Mouse (Mus musculus) embryonic facial prominence, embryonic 10.5 days (tissue): ENCODE data around the gene Sec31b. TPM values are rescaled to one million over a fixed set of nuclear protein-coding genes. Genes with fewer than 3 reads are reported as not detected.

ENCODE experiments used
- DNase-seq: peaks from one replicate; pipeline ENCODE4 v3.0.0-alpha.2; 2017; ENCODE audit warnings: low spot score
- H3K27ac ChIP-seq: fragments of 300-500 bp; sonication (generic); replicated peaks from 2 replicates; pipeline ENCODE4 v1.5.1; 2016; ENCODE audit warnings: mild to moderate bottlenecking
- H3K27me3 ChIP-seq: fragments of 300-500 bp; sonication (generic); replicated peaks from 2 replicates; pipeline ENCODE4 v1.6.1; 2016; ENCODE audit warnings: low read depth, mild to moderate bottlenecking; ENCODE audit not compliant: poor library complexity, severe bottlenecking
- H3K36me3 ChIP-seq: fragments of 300-500 bp; sonication (generic); replicated peaks from 2 replicates; pipeline ENCODE4 v1.6.1; 2016; ENCODE audit warnings: mild to moderate bottlenecking, moderate library complexity
- H3K4me1 ChIP-seq: fragments of 300-500 bp; sonication (generic); 2 replicates; pipeline ENCODE4 v1.6.1; 2016
- H3K4me3 ChIP-seq: fragments of 300-500 bp; sonication (generic); 2 replicates; pipeline ENCODE4 v1.5.1; 2016; ENCODE audit warnings: mild to moderate bottlenecking, moderate library complexity
- H3K9me3 ChIP-seq: fragments of 300-500 bp; sonication (generic); 2 replicates; pipeline ENCODE4 v1.6.1; 2016; ENCODE audit warnings: mild to moderate bottlenecking
- WGBS: fragments of 180-500 bp; shearing (Covaris S2); methylation state at CpG from one replicate; pipeline ENCODE4 v1.1.7; 2016; 5-methylcytosine and 5-hydroxymethylcytosine counted together
- polyA plus RNA-seq: library from polyadenylated mRNA; unstranded; fragments of >200 nt; fragmentation: Nextera tagmentation; extraction: Ambion mirVana; gene quantifications from 2 replicates; pipeline ENCODE4 v1.2.1, GENCODE M21; 2016

The Sec31b gene
- polyA plus RNA-seq: 0.66 and 0.97 TPM in 2 replicates

DNA sequence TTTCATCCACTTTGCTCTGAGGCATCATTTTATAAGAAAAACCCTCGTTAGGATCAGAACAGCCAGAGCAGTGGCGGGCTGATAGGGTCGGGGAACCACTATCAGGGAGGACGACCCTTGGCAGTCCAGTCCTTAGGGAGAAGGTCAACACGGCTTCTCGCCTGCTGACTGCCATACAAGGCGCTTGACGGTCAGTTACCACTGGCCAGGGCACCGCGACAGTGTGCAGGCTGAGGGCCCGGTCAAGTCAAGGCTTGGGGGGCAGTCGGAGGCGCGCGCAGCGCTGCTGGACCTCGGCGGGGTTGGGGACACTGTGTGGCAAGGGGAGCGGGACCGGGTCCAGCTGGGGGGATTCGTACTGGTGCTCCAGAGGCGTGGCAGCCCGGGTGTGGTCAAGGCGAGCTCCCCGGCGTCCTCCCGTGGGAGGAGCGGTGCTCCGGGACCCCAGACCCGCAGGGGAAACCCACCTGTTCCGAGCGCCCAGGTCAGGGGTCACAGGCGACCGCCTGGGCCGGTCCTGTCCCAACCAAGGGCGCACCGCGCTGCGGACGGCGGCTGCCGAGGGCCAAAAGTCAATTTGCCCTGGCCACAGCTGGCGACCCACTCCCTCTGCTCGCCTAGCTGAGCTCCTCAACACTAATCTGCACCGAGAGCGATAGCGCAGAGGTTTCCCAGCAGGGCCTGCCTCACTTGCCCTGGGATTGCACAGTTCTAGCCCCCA, at the start of gene Sec31b:
TSS of gene Sec31b (minus strand) at position 544 of the 721 bp plus-strand sequence.
- Histone ChIP-seq H3K27ac (peak within 1 kb of the TSS; percentile 78), H3K27me3 (peaks cover 35% of the 10 kb centered on the region), H3K36me3 (peaks cover 29% of the 10 kb centered on the region), H3K9me3 (peaks cover 5% of the 10 kb centered on the region; the same call in 1 of the 2 replicates), H3K4me3 (peak within 1 kb of the TSS; percentile 68), H3K4me1 (peaks cover 8% of the 10 kb centered on the region)
- under 1% methylated on average over 47 of the region's 47 CpGs for WGBS
- peak; percentile 77 for DNase-seq

DNA sequence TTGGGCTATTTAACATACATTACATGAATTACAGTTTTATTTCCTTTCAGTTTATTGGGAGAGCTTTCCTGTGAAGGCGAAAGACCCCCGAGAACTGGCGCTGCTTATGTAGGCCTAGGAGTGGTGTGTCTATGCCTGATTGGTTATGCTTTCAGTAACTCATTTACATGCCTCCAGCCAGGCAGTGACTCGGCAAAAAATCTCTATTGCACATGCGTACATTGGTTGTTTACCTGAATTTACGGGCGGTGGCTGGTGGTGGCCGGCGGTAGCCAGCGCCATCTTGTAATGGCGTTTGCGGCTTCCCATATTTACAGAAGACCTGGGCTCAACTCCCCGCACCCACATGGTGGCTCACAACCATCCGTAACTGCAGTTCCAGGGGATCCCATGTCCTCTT, 48.5 kb upstream of the Sec31b start:
- Histone ChIP-seq H3K27ac (no peak overlapping the region), H3K4me1 (peaks cover 13% of the 10 kb centered on the region; the same call in 1 of the 2 replicates), H3K36me3 (no peaks in the 10 kb centered on the region), H3K27me3 (peaks cover 28% of the 10 kb centered on the region), H3K9me3 (no peaks in the 10 kb centered on the region), H3K4me3 (no peak overlapping the region)
- DNase-seq: no peak
- 96% methylated on average over 14 of the region's 14 CpGs for WGBS

DNA sequence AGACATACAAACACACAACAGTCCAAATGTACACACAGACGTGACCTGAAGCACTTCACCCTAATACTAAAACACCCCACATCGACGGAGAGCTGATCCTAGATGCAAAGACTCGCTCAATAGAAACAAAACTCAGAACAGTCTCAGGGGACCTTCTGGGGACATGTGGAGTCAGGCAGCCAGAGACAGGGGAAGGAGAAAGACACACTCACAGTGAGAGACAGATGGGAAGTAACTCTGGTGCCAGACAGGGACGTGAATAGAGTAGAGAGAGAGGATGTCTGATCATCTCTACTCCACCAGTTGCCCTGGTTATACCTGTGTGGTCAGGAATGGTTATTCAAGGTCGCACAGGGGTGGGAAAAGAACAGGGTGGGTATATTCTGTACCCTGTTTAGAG, 46.0 kb upstream of the Sec31b start:
- H3K4me1 ChIP-seq: peaks cover 12% of the 10 kb centered on the region
- peaks cover 39% of the 10 kb centered on the region for H3K27me3 ChIP-seq
- no peak for DNase-seq
- WGBS: 76% methylated on average over 6 of the region's 6 CpGs
- H3K36me3 ChIP-seq: no peaks in the 10 kb centered on the region
- no peak overlapping the region for H3K4me3 ChIP-seq
- no peak overlapping the region for H3K27ac ChIP-seq
- H3K9me3 ChIP-seq: no peaks in the 10 kb centered on the region

DNA sequence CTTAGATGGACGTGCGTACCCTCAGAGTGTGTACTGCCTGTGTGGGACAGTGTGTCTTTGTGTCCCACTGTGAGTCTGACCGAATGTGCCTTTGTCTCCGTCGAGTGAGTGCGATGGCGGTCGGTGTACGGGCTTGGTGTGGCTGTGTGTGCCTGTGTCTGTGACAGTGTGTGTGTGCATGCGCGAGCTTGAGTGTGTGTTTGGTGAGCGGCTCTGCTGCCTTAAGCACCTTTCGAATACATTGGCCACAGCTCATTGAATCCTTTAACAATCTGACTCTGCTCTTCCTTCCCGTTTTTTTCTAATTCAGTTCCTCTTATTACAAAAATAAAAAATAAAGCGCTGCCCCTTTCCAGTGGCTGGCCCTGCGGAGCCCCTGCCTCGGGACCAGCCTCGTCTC, 45.3 kb upstream of the Sec31b start:
- Histone ChIP-seq H3K4me1 (peaks cover 12% of the 10 kb centered on the region), H3K9me3 (no peaks in the 10 kb centered on the region), H3K4me3 (no peak overlapping the region), H3K36me3 (no peaks in the 10 kb centered on the region), H3K27ac (no peak overlapping the region), H3K27me3 (peaks cover 46% of the 10 kb centered on the region)
- WGBS: 84% methylated on average over 18 of the region's 18 CpGs
- no peak for DNase-seq

DNA sequence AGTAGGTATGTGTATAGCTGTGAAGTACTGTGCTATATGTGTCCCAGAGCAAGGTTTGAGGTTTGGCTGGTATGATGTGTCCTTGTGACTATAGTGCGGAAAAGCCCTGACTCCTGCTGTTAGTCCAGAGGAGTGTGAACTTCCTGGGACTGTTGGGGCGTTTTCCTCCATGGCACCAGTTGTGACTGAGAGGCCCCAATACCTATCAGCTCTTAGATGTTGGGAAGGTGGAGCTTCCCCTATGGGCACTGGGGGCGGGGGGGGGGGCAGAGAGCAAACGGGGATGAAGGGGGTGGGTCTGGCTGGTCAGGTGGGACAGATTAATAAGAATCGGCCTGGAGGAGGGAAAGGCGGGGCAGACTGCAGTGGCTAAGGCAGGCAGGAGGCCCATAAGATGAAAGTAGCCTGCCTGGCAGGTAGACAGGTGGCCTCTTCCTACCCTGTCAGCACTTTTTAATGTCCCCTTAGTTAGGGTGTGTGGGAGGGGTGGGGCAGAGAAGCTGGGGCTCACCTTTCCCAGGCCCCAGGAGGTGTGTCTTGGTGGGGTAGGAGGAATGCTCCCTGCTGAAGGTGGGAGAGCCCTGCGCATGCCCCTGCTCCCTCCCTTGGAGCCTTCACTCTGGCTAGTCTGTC, 44.0 kb upstream of the Sec31b start:
- Histone ChIP-seq H3K4me3 (no peak overlapping the region), H3K9me3 (no peaks in the 10 kb centered on the region), H3K27ac (no peak overlapping the region), H3K4me1 (peaks cover 12% of the 10 kb centered on the region), H3K36me3 (no peaks in the 10 kb centered on the region), H3K27me3 (peaks cover 58% of the 10 kb centered on the region)
- 40% methylated on average over 7 of the region's 7 CpGs for WGBS
- DNase-seq: no peak

DNA sequence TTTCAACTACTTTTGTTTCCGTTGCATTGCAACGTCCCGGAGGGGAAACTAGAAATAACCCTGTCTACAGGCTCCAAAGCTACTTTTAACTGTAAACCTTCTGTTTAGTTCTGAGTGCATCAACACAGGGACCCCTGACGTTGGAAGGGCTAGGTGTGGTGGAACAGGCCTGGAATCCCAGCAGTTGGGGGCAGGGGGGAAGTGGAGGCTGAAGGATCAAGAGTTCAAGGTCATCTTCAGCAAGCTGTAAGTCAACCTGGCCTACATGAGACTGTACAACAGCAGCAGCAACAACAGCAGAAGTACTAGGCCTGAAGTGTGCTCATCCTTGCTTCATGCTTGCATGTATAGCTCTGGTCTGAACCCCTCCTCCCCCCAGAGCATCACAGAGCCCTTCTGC, 42.4 kb upstream of the Sec31b start:
- Histone ChIP-seq H3K27me3 (peaks cover 74% of the 10 kb centered on the region), H3K4me3 (no peak overlapping the region), H3K36me3 (no peaks in the 10 kb centered on the region), H3K4me1 (peaks cover 12% of the 10 kb centered on the region), H3K27ac (no peak overlapping the region), H3K9me3 (no peaks in the 10 kb centered on the region)
- WGBS: 40% methylated on average over 4 of the region's 4 CpGs
- DNase-seq: no peak

DNA sequence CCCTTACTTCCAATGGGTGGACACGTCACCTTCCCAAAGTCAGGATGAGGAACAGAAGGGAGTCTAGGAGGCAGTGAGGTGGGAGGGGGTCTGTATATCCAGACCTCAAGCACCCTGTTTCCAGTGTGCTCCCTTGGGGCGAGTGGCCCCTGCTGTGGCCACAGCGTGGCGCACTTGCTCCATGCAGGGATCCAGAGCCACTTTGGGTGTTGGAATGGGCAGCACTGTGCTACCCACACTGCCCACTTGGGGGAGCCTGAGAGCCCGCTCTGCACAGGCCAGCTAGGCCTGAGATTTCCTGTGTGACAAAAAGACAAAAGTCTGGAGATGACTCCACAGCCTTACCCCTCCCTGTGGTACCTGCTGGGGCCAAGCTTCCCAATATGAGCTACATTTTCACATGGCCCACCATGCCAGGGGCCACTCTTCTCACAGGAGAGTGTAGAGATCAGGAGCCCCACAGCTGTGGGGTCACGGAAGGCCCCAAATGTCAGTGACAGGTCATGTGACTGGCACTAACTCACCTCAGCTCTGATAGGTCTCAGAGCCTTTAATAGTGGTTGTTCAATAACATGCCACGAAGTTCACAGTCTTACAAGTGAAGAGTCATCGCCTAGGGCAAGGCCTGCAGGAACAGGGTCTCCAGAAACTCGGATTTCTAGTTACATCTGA, 37.1 kb upstream of the Sec31b start:
- 33% methylated on average over 9 of the region's 9 CpGs for WGBS
- no peak overlapping the region for H3K4me3 ChIP-seq
- peaks cover 51% of the 10 kb centered on the region for H3K27me3 ChIP-seq
- peaks cover 11% of the 10 kb centered on the region; the same call in 1 of the 2 replicates for H3K4me1 ChIP-seq
- H3K9me3 ChIP-seq: no peaks in the 10 kb centered on the region
- DNase-seq: peak; percentile 92
- no peak overlapping the region; the same call in 1 of the 2 replicates for H3K27ac ChIP-seq
- H3K36me3 ChIP-seq: no peaks in the 10 kb centered on the region

DNA sequence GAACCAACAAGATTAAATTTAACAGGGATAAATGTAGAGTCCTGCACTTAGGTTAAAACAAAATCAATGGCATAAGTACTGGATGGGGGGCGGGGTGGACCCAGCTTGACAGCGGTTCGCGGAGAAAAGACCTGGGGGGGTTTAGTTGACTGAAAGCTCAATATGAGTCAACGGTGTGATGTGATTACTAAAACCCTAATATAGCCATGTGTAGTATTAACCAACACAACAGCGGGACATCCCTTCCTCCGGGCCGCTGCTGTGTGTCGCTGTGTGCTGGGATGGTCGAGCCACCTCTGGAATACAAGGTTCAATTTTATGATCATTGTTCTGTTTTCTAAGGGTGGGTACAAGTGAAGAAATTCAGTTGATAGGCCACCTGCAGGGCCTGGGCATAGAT, 36.4 kb upstream of the Sec31b start:
- peaks cover 44% of the 10 kb centered on the region for H3K27me3 ChIP-seq
- DNase-seq: no peak
- WGBS: 86% methylated on average over 10 of the region's 10 CpGs
- peaks cover 7% of the 10 kb centered on the region; the same call in 1 of the 2 replicates for H3K4me1 ChIP-seq
- no peak overlapping the region for H3K27ac ChIP-seq
- H3K9me3 ChIP-seq: no peaks in the 10 kb centered on the region
- no peak overlapping the region for H3K4me3 ChIP-seq
- 0 out of 2 replicates have a peak, but pooled peaks cover 5% of the 10 kb centered on the region for H3K36me3 ChIP-seq

DNA sequence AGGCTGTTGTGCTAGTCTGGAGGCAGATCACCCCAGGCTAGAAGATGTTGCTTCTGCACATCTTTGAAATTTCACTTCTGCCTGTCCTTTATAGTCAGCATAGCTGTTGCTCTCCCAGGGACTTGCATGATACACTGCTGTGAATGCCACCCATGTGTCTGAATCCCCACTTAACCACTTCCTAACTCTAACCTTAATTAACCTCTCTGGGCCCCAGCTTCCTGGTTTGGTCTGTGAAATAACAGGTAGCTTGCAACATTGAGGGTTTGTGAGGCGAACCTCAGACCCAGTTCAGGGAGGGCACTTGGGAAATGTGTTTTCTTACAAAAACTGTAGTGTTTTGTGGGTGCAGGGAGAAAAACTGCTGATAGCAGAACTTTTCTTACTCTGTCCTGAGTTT, 32.4 kb upstream of the Sec31b start:
- no peaks in the 10 kb centered on the region for H3K9me3 ChIP-seq
- no peak overlapping the region for H3K4me3 ChIP-seq
- WGBS: 78% methylated on average over 1 of the region's 1 CpGs
- H3K4me1 ChIP-seq: peaks cover 8% of the 10 kb centered on the region; the same call in 1 of the 2 replicates
- peaks cover 5% of the 10 kb centered on the region; the same call in 1 of the 2 replicates for H3K27me3 ChIP-seq
- H3K27ac ChIP-seq: no peak overlapping the region
- DNase-seq: no peak
- peaks cover 46% of the 10 kb centered on the region for H3K36me3 ChIP-seq

DNA sequence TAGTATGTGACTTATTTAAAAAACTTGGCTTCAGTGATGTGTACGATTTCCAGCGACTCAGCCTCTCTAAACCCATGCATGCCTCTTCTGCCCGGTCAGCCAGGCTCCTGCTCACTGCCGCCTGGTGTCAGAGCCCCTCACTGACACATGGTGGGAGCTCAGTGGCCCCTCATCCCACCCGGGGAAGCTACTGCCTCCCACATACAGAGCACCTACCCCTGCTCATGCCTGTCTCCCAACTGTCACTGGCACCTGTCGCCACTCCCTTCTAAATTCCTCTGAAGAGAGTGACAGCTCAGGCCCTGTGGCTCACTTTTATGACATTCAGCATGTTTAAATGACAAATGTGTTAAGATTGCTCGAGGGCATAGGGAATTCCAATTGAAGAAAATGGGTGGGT, 30.6 kb upstream of the Sec31b start:
- no peak overlapping the region for H3K27ac ChIP-seq
- H3K9me3 ChIP-seq: no peaks in the 10 kb centered on the region
- no peak overlapping the region for H3K4me3 ChIP-seq
- H3K27me3 ChIP-seq: no peaks in the 10 kb centered on the region
- 77% methylated on average over 7 of the region's 7 CpGs for WGBS
- H3K4me1 ChIP-seq: 0 out of 2 replicates have a peak, but pooled peaks cover 4% of the 10 kb centered on the region
- DNase-seq: no peak
- H3K36me3 ChIP-seq: peaks cover 64% of the 10 kb centered on the region

DNA sequence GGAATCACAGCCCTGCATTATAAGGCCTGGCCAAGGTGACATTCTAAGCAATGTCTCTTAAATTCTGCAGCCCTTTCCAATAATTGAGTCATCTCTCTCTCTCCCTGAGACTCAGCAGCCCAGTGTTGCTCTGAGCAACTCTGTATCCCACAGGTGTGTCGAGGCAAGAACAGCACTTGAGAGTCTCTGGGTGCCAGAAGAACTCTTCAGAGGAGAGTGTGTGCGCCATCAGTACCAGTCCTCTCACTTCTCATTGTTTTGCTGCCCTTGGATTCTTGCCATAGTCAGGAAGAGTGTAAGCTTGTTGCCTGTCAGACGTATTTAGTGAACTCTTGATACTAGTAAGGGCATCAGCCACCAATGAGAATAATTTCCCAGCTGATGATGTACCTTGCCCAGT, 22.1 kb upstream of the Sec31b start:
- Histone ChIP-seq H3K36me3 (peaks cover 89% of the 10 kb centered on the region), H3K27ac (no peak overlapping the region), H3K4me3 (no peak overlapping the region), H3K27me3 (no peaks in the 10 kb centered on the region), H3K4me1 (peaks cover 18% of the 10 kb centered on the region), H3K9me3 (no peaks in the 10 kb centered on the region)
- 89% methylated on average over 3 of the region's 3 CpGs for WGBS
- no peak for DNase-seq

DNA sequence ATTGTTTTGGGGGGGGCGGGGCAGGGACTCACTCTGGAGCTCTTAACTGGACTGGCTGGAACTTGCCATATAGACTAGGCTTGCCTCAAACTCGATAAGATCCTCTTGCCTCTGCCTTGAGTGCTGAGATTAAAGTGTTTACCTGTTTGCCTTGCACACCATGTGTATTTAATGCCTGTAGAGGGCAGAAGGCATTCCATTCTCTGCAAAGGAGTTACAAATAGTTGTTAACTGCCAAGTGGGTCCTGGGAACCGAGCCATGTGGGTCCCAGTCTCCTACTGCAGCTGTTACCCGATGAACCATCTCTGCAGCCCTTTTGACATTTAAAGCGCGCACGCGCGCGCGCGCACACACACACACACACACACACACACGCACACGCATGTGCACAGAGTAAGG, 18.3 kb upstream of the Sec31b start:
- no peaks in the 10 kb centered on the region for H3K27me3 ChIP-seq
- 94% methylated on average over 14 of the region's 14 CpGs for WGBS
- H3K4me1 ChIP-seq: peaks cover 18% of the 10 kb centered on the region
- no peaks in the 10 kb centered on the region for H3K9me3 ChIP-seq
- peak overlapping the region; percentile 84 for H3K4me3 ChIP-seq
- no peak overlapping the region for H3K27ac ChIP-seq
- H3K36me3 ChIP-seq: peaks cover 51% of the 10 kb centered on the region
- no peak for DNase-seq
